Mouse (Mus musculus) forebrain, embryonic 13.5 days (tissue): ENCODE measurements around the gene Slc1a1. TPM values are rescaled to one million over a fixed set of nuclear protein-coding genes. Genes with fewer than 3 reads are reported as not detected.

Experiments used
- ATAC-seq: fragments of 200-750 bp; cut with Nextera tagmentation; 2 replicates; pipeline ENCODE4 v1.8.0; 2017
- H3K27ac ChIP-seq: fragments of 300-500 bp; sonication (generic); 2 replicates; pipeline ENCODE4 v1.5.1; 2015; ENCODE audit warnings: inconsistent platforms, mild to moderate bottlenecking, moderate library complexity
- H3K27me3 ChIP-seq: fragments of 300-500 bp; sonication (generic); 2 replicates; pipeline ENCODE4 v1.6.1; 2015; ENCODE audit warnings: mild to moderate bottlenecking, inconsistent platforms
- H3K36me3 ChIP-seq: fragments of 300-500 bp; sonication (generic); 2 replicates; pipeline ENCODE4 v1.6.1; 2015; ENCODE audit warnings: mild to moderate bottlenecking, inconsistent platforms; ENCODE audit not compliant: poor library complexity, severe bottlenecking
- H3K4me1 ChIP-seq: fragments of 300-500 bp; sonication (generic); 2 replicates; pipeline ENCODE4 v1.6.1; 2015; ENCODE audit warnings: inconsistent platforms
- H3K4me2 ChIP-seq: fragments of 300-500 bp; sonication (generic); 2 replicates; pipeline ENCODE4 v1.6.1; 2015; ENCODE audit warnings: inconsistent platforms, mild to moderate bottlenecking, moderate library complexity
- H3K4me3 ChIP-seq: fragments of 300-500 bp; sonication (generic); 2 replicates; pipeline ENCODE4 v1.5.1; 2015; ENCODE audit warnings: mild to moderate bottlenecking, inconsistent platforms
- H3K9ac ChIP-seq: fragments of 300-500 bp; sonication (generic); 2 replicates; pipeline ENCODE4 v1.6.1; 2015; ENCODE audit warnings: mild to moderate bottlenecking, inconsistent platforms
- H3K9me3 ChIP-seq: fragments of 300-500 bp; sonication (generic); replicated peaks from 2 replicates; pipeline ENCODE4 v1.6.1; 2016; ENCODE audit warnings: inconsistent platforms
- WGBS: fragments of 180-500 bp; shearing (Covaris S2); methylation state at CpG from one replicate; pipeline ENCODE4 v1.1.7; 2015; 5-methylcytosine and 5-hydroxymethylcytosine counted together
- polyA plus RNA-seq: library from polyadenylated mRNA; unstranded; fragments of >200 nt; fragmentation: Nextera tagmentation; extraction: Ambion mirVana; gene quantifications from 2 replicates; pipeline ENCODE4 v1.2.1, GENCODE M21; 2015

The Slc1a1 gene
- polyA plus RNA-seq, 1 experiment from 2014 or later, result 10.1 TPM

DNA sequence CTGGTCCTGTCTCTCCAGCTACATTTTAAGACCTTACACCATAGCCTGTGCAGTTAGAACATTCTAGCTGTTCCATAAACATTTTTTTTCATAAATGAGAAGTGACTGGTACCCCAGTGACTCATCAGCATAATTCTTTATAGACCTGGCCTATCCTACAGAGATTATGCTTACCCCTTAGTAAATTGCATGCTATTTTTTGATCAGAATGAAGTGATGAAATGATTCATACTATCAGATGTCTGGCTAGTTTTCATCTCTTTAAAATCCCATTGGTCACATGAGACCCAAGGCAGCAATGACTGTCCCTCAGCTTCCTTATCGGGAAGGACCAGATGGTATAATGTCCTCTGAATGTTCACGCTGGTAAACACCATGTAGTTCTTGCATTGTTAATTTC lies 65.9 kb downstream of the Slc1a1 start:
- H3K4me3 ChIP-seq, result no peak overlapping the region
- no peaks in the 10 kb centered on the region for H3K27me3 ChIP-seq
- peaks cover 6% of the 10 kb centered on the region; the same call in 1 of the 2 replicates for H3K4me1 ChIP-seq
- no peak overlapping the region for H3K27ac ChIP-seq
- H3K9me3 ChIP-seq, result no peaks in the 10 kb centered on the region
- no peak overlapping the region for H3K9ac ChIP-seq
- H3K36me3 ChIP-seq, result no peaks in the 10 kb centered on the region
- ATAC-seq, result no peak
- 93% methylated on average over 2 of the region's 2 CpGs for WGBS
- no peak overlapping the region for H3K4me2 ChIP-seq

DNA sequence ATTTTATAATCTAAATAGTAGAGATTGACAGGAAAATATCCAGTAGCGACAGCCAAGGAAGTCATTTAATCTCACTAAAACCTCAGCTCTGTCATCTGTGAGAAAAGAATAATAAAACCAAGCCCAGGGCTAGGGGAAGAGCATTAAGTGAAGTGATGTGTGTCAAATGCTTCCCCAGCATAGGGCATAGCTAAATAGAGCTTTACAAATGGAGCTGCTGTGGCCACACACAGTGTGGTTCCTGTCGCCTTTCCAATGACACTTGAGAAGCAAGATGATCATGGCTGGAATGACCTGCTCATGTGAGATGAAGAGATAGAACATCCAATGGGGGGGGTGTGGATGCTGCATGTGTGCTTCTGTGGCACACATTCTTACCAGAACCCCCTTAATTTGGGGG lies 67.3 kb downstream of the Slc1a1 start:
- no peak overlapping the region for H3K4me2 ChIP-seq
- H3K9ac ChIP-seq, result no peak overlapping the region
- no peak overlapping the region for H3K4me3 ChIP-seq
- no peaks in the 10 kb centered on the region for H3K9me3 ChIP-seq
- no peak for ATAC-seq
- 71% methylated on average over 2 of the region's 2 CpGs for WGBS
- H3K27ac ChIP-seq, result no peak overlapping the region
- no peaks in the 10 kb centered on the region for H3K4me1 ChIP-seq
- H3K36me3 ChIP-seq, result no peaks in the 10 kb centered on the region
- H3K27me3 ChIP-seq, result no peaks in the 10 kb centered on the region

DNA sequence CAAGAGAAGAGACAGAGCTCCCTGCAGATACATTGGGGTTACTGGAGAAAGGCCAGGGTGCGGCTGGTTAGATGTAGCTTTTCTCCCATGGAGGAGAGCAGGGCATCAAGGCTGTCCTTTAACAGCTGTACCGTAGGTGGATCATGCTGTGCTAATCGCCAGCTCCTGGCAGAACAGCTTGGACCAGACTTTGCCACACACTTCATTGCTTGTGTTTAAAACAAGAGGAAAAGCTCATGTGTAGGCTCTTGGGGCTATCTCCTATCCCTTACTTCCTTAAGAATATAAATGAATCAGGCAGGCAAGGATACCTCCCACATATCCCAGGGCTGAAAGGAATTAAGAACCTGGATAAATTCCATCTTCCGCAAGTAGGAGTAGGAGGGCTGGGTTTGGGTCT lies 68.0 kb downstream of the Slc1a1 start:
- no peak overlapping the region for H3K27ac ChIP-seq
- 83% methylated on average over 4 of the region's 4 CpGs for WGBS
- no peak overlapping the region for H3K4me2 ChIP-seq
- ATAC-seq, result no peak
- no peak overlapping the region for H3K9ac ChIP-seq
- no peaks in the 10 kb centered on the region for H3K27me3 ChIP-seq
- H3K36me3 ChIP-seq, result no peaks in the 10 kb centered on the region
- H3K4me3 ChIP-seq, result no peak overlapping the region
- H3K4me1 ChIP-seq, result no peaks in the 10 kb centered on the region
- H3K9me3 ChIP-seq, result no peaks in the 10 kb centered on the region

DNA sequence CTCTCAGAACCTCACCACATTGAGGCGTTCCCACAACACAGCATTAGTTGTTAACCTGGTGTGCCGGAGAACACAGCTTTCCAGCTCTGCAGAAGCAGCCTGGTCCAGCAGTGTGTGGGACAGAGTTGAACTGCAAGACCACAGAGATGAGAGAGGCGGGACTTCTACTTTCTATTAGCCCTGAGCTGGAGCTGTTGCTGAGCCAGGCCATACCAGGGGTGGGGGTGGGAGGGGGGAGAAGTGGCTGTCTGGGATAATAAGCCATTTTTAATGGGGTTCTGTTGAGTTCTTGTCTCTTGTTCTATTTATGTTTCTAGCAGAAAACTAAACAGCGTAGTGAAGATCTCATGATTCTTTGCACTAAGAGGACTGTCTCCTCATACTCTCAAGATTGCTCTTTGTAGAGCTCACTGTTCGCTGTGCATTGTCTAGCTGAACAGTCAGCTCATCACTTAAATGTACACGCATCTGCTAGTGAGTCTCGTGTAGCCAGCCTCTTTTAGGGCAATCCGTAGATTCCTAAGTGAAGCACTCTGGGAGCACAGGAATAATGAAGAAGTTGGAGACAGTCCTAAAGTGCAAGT lies 68.8 kb downstream of the Slc1a1 start:
- H3K36me3 ChIP-seq, result no peaks in the 10 kb centered on the region

DNA sequence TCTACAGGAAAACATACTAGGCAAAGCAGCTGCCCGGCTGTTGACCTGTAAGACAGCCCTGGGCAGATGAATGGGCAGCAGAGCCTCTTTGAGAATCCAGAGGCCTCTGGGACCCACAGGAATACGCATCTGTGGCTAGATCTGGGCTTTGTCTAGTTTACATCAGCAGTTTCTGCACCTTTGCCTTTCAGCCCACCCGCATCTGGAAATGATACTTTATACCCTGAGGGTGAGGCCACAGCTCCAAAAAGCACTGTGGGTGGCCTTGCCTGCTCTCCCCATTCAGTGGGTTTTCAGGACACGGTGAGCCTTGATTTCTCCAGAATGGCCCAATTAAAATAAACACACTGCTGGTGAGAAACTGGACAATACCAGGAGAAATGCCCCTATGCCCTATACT lies 73.3 kb downstream of the Slc1a1 start:
- no peak overlapping the region for H3K4me2 ChIP-seq
- no peak overlapping the region for H3K9ac ChIP-seq
- no peak overlapping the region for H3K27ac ChIP-seq
- no peaks in the 10 kb centered on the region for H3K4me1 ChIP-seq
- H3K36me3 ChIP-seq, result no peaks in the 10 kb centered on the region
- WGBS, result 52% methylated on average over 4 of the region's 4 CpGs
- no peaks in the 10 kb centered on the region for H3K27me3 ChIP-seq
- H3K9me3 ChIP-seq, result no peaks in the 10 kb centered on the region
- H3K4me3 ChIP-seq, result no peak overlapping the region
- no peak for ATAC-seq

More for the DNA sequence above, 68.8 kb downstream of the Slc1a1 start:
- no peak overlapping the region for H3K4me3 ChIP-seq
- no peak overlapping the region for H3K4me2 ChIP-seq
- no peaks in the 10 kb centered on the region for H3K9me3 ChIP-seq
- no peak overlapping the region for H3K27ac ChIP-seq
- no peak overlapping the region for H3K9ac ChIP-seq
- no peaks in the 10 kb centered on the region for H3K27me3 ChIP-seq
- WGBS, result 89% methylated on average over 8 of the region's 8 CpGs
- H3K4me1 ChIP-seq, result no peaks in the 10 kb centered on the region
- no peak for ATAC-seq

DNA sequence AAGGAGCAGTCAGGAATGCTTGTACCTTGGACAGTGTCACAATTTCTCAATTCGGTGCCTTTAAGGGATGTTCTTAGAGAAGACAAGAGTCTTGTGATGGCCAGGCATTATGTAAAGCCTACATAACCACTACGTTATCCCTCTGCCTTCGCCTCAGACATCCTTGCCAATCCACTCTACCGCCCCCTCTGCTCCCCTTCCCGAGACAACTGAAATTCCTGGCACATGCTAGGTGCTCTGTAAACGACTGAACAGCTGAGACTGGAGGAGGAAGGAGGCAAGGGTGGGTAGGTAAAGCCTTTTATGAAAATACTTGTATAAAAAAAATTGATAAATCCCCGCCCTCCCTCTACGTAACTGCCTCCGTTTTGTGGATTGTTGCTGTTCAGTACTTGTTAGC lies 73.8 kb downstream of the Slc1a1 start:
- Histone ChIP-seq H3K36me3 (no peaks in the 10 kb centered on the region), H3K4me1 (no peaks in the 10 kb centered on the region), H3K4me3 (no peak overlapping the region), H3K27ac (no peak overlapping the region), H3K9me3 (no peaks in the 10 kb centered on the region), H3K9ac (no peak overlapping the region), H3K27me3 (no peaks in the 10 kb centered on the region), H3K4me2 (no peak overlapping the region)
- no peak for ATAC-seq
- 77% methylated on average over 9 of the region's 9 CpGs for WGBS

DNA sequence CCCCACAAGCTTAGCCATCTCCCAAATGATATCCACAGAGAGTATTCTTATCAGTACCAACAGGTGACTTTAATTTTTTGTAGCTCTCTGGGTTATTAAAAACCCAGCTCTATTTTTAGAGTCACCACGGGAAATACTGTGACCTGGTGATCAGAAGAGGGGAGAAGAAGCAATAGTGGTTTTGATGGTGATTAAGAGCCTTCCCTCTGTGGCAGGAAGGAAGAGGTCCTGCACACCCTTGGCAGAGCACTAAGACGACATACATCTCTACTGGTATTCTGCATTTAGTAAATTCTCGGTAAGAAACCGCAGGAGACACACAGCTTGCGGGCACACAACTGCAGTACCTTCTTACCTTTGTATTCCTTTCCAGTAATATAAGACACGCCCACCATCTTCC lies 79.7 kb downstream of the Slc1a1 start:
- Histone ChIP-seq H3K9ac (no peak overlapping the region), H3K27ac (no peak overlapping the region), H3K27me3 (no peaks in the 10 kb centered on the region), H3K4me1 (no peaks in the 10 kb centered on the region), H3K9me3 (no peaks in the 10 kb centered on the region), H3K4me2 (no peak overlapping the region), H3K36me3 (no peaks in the 10 kb centered on the region), H3K4me3 (no peak overlapping the region)
- ATAC-seq, result no peak
- 85% methylated on average over 6 of the region's 6 CpGs for WGBS

DNA sequence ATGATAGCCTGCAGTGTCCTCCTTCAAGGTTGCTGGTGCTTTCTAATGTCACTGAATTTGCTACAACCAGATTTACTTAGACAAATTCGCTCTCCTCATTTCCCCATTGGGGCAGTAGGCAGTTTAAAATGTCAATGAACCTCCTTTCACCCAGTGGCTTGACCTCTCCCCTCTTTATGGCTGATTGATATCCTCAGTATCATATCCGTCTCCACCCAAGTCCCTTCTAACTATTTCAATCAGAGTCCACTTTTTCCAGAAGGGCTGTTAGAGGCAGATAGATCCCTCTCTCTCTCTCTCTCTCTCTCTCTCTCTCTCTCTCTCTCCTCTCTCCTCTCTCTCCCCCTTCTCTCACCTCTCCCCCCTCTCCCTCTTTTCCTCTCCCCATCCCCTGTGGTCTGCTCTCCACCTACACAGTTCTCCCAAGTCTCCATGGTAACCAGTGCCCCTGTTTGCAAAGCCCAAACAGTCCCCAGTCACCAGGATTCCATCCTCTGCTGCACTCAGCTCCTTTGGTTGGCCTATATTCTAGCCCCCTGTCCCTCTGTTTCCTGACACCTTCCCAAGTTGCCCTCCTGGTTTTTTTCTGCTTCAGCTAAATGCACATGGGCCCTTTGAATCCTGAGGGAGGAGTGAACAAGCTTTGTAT lies 80.9 kb downstream of the Slc1a1 start:
- Histone ChIP-seq H3K36me3 (no peaks in the 10 kb centered on the region), H3K4me3 (no peak overlapping the region), H3K4me1 (no peaks in the 10 kb centered on the region), H3K9me3 (no peaks in the 10 kb centered on the region), H3K9ac (no peak overlapping the region), H3K4me2 (no peak overlapping the region), H3K27ac (no peak overlapping the region), H3K27me3 (no peaks in the 10 kb centered on the region)
- 81% methylated on average over 2 of the region's 2 CpGs for WGBS
- ATAC-seq, result no peak

DNA sequence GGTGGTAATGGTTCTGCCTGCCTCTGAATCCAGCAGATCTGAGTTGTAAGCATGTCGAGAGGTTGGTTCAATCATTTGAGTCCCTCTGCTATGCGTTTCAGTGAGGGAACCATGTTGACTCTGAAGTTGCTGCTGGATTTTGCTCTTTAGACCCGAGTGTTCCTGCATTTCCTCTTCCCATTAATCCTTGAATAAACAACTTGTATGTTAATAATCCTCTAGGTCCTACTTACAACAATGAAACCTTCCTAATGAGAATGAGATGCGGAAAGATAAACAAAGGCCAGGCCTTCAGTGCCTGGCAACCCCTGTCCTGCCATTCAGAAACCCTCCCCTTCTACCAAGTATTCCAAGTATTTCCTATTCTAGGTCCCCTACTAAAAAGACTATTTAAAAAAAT lies 81.6 kb downstream of the Slc1a1 start:
- H3K36me3 ChIP-seq, result no peaks in the 10 kb centered on the region
- H3K4me1 ChIP-seq, result no peaks in the 10 kb centered on the region
- ATAC-seq, result no peak
- no peak overlapping the region for H3K4me3 ChIP-seq
- no peak overlapping the region for H3K27ac ChIP-seq
- WGBS, result 47% methylated on average over 4 of the region's 4 CpGs
- H3K27me3 ChIP-seq, result no peaks in the 10 kb centered on the region
- no peaks in the 10 kb centered on the region for H3K9me3 ChIP-seq
- H3K4me2 ChIP-seq, result no peak overlapping the region
- no peak overlapping the region for H3K9ac ChIP-seq

DNA sequence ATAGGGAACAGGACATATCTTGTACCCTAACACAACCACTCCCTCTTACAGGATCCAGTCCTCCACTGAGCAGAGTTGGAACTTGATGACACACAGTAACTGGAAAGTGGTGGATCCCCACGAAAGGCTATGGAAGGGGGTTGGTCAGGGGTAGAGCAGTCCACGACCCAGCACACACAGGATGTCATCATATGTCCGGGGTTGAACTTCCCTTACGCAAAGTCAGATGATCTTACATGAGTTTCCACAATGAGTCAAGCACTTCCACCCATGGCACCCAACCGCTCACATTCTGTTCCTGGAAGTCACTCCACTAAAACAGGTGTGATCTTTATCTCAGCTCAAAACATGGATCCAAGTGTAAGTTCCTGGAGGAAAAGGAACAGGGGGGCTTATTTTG lies 83.0 kb downstream of the Slc1a1 start:
- Histone ChIP-seq H3K27ac (no peak overlapping the region), H3K36me3 (no peaks in the 10 kb centered on the region), H3K9me3 (no peaks in the 10 kb centered on the region), H3K9ac (no peak overlapping the region), H3K27me3 (no peaks in the 10 kb centered on the region), H3K4me2 (no peak overlapping the region), H3K4me1 (no peaks in the 10 kb centered on the region), H3K4me3 (no peak overlapping the region)
- 87% methylated on average over 5 of the region's 5 CpGs for WGBS
- no peak for ATAC-seq

DNA sequence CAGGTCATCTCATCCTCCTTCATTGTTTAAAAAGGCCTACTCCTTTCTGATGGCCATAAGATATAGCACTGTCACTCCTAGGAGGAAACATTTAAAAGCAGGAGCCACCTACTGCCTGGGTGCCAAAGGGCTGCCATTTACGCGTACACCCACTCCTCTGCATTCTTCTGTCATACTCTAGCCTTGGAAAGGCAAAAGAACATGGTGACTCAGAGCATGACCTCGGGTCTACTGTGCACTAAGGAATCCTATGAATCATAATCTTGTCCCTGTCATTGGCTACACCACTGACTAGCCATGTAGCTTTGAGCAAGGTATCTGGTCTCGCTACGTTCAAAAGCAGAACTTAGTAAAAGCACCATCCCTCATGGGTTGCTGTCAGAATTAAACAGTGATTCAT lies 91.5 kb downstream of the Slc1a1 start:
- Histone ChIP-seq H3K9me3 (no peaks in the 10 kb centered on the region), H3K9ac (no peak overlapping the region), H3K36me3 (no peaks in the 10 kb centered on the region), H3K27me3 (no peaks in the 10 kb centered on the region), H3K27ac (no peak overlapping the region), H3K4me1 (no peaks in the 10 kb centered on the region), H3K4me3 (no peak overlapping the region), H3K4me2 (no peak overlapping the region)
- no peak for ATAC-seq
- WGBS, result 91% methylated on average over 5 of the region's 5 CpGs

DNA sequence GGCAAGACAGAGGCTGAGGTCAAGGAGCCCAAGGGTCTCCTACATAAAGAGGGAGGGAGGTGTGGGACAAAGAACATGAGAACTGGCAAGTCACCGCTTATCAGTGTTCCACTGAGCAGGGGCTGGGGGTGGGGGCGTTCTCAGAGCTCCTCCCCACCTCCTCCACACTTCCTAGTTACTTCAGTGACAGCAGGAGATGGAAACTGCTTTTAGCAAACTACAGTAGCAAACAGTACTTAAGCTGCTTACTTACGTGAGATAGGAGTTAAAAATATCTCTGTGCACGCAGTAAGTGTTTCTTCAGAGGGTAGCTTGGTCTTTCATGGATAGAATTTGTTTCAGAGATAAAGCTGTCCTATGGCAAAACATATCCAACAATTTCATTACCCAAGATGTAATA lies 92.5 kb downstream of the Slc1a1 start:
- H3K27me3 ChIP-seq, result no peaks in the 10 kb centered on the region
- H3K9ac ChIP-seq, result no peak overlapping the region
- no peaks in the 10 kb centered on the region for H3K9me3 ChIP-seq
- no peak for ATAC-seq
- H3K27ac ChIP-seq, result no peak overlapping the region
- no peaks in the 10 kb centered on the region for H3K36me3 ChIP-seq
- no peak overlapping the region for H3K4me2 ChIP-seq
- no peak overlapping the region for H3K4me3 ChIP-seq
- H3K4me1 ChIP-seq, result no peaks in the 10 kb centered on the region
- WGBS, result 72% methylated on average over 4 of the region's 4 CpGs

DNA sequence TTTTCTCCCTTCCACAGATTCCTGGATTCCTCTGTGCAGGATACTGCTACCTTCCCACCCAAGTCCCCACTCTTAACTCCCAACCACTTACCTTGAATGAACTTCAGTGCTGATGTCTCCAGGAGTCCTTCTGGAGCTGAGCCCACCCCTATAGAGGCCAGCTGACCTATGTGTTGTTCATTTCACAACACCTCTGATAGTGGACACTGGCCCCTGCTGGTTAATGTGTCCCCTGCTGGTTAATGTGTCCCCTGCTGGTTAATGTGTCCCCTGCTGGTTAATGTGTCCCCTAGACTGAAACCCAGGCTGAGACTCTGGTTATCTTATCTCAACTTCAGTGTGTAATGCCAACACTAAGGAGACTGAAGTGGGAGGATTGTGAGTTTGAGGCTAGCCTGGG lies 94.2 kb downstream of the Slc1a1 start:
- Histone ChIP-seq H3K9ac (no peak overlapping the region), H3K4me3 (no peak overlapping the region), H3K27me3 (no peaks in the 10 kb centered on the region), H3K36me3 (no peaks in the 10 kb centered on the region), H3K4me1 (no peaks in the 10 kb centered on the region), H3K4me2 (no peak overlapping the region), H3K27ac (no peak overlapping the region), H3K9me3 (no peaks in the 10 kb centered on the region)
- no peak for ATAC-seq
